Mouse (Mus musculus) heart, postnatal 0 days (tissue): Measurements from ENCODE around the gene Fn1. TPM values are rescaled to one million over a fixed set of nuclear protein-coding genes. Genes with fewer than 3 reads are reported as not detected.

Source experiments
- ATAC-seq: fragments of 200-750 bp; cut with Nextera tagmentation; 2 replicates; pipeline ENCODE4 v1.8.0; 2017; ENCODE audit warnings: low read depth, moderate number of reproducible peaks, moderate library complexity; ENCODE audit not compliant: insufficient read depth
- DNase-seq: peaks from one replicate; pipeline ENCODE4 v3.0.0-alpha.2; 2016; ENCODE audit warnings: low spot score
- H3K27ac ChIP-seq: fragments of 300-500 bp; sonication (generic); 2 replicates; pipeline ENCODE4 v1.5.1; 2014; ENCODE audit warnings: low read depth, mild to moderate bottlenecking
- H3K27me3 ChIP-seq: fragments of 300-500 bp; sonication (generic); 2 replicates; pipeline ENCODE4 v1.6.1; 2014; ENCODE audit warnings: low read length, mixed read lengths; ENCODE audit not compliant: control insufficient read depth, insufficient read depth
- H3K36me3 ChIP-seq: fragments of 300-500 bp; sonication (generic); replicated peaks from 2 replicates; pipeline ENCODE4 v1.6.1; 2014; ENCODE audit warnings: low read length, mixed read lengths; ENCODE audit not compliant: control insufficient read depth, insufficient read depth
- H3K4me1 ChIP-seq: fragments of 300-500 bp; sonication (generic); 2 replicates; pipeline ENCODE4 v1.6.1; 2014; ENCODE audit warnings: antibody characterized with exemption; ENCODE audit not compliant: control insufficient read depth, insufficient read depth
- H3K4me2 ChIP-seq: fragments of 300-500 bp; sonication (generic); 2 replicates; pipeline ENCODE4 v1.6.1; 2014; ENCODE audit warnings: low read depth, mild to moderate bottlenecking, low read length, moderate library complexity
- H3K4me3 ChIP-seq: fragments of 300-500 bp; sonication (generic); 2 replicates; pipeline ENCODE4 v1.5.1; 2014; ENCODE audit warnings: low read depth, low read length
- H3K9ac ChIP-seq: fragments of 300-500 bp; sonication (generic); replicated peaks from 2 replicates; pipeline ENCODE4 v1.6.1; 2014; ENCODE audit warnings: low read depth, low read length, mixed read lengths
- H3K9me3 ChIP-seq: fragments of 300-500 bp; sonication (generic); replicated peaks from 2 replicates; pipeline ENCODE4 v1.6.1; 2016; ENCODE audit warnings: low read length; ENCODE audit not compliant: control insufficient read depth
- CTCF ChIP-seq: IDR thresholded peaks from 2 replicates; pipeline ENCODE4 v1.5.1; 2016; ENCODE audit warnings: antibody characterized with exemption, control low read depth, low read depth
- EP300 ChIP-seq: IDR thresholded peaks from 2 replicates; pipeline ENCODE4 v1.6.1; 2016; ENCODE audit warnings: antibody characterized with exemption, low read depth
- WGBS: fragments of 180-500 bp; shearing (Covaris S2); extraction: QIAGEN DNeasy Blood & Tissue Kit; methylation state at CpG from one replicate; pipeline ENCODE4 v1.1.7; 2014; 5-methylcytosine and 5-hydroxymethylcytosine counted together
- polyA plus RNA-seq: library from polyadenylated mRNA; unstranded; fragments of >200 nt; fragmentation: Nextera tagmentation; extraction: Ambion mirVana; gene quantifications from 2 replicates; pipeline ENCODE4 v1.2.1, GENCODE M21; 2015
- total RNA-seq: library from RNA; depleted of rRNA; stranded (reverse); fragments of >200 nt; gene quantifications from 2 replicates; pipeline ENCODE4 v1.2.3, GENCODE M21; 2014; ENCODE audit warnings: low replicate concordance; rRNA removed

The Fn1 gene
- total and polyA plus RNA-seq, 2 experiments from 2014 or later = 84.2 to 234 TPM

DNA sequence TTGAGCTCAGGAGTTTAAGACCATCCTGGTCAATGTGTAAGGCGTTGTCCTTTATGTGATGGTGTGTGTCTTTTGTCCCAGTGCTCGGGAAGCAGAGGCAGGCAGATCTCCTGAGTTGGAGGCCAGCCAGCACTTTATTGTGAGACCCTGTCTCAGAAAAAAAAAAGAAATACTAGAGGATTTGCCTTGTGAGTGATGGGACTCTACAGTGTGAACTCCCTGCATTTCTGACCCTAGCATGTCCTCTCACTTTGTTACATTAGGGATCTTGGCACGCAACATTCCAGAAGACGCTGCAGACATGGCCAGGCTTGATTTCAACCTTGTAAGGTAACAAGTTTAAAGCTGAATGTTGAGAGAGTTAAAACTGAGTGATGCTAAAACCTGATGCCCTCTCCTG is 92.4 kb downstream of the Fn1 start:
- Histone ChIP-seq H3K4me2 (no peak overlapping the region), H3K27ac (no peak overlapping the region), H3K27me3 (no peaks in the 10 kb centered on the region), H3K9me3 (no peaks in the 10 kb centered on the region), H3K4me3 (no peak overlapping the region), H3K4me1 (peaks cover 14% of the 10 kb centered on the region; the same call in 1 of the 2 replicates), H3K9ac (no peak overlapping the region), H3K36me3 (peaks cover 51% of the 10 kb centered on the region)
- no peak for TF ChIP-seq EP300
- no peak for TF ChIP-seq CTCF
- DNase-seq (no peak), ATAC-seq (no peak)
- WGBS = 94% methylated on average over 4 of the region's 4 CpGs

DNA sequence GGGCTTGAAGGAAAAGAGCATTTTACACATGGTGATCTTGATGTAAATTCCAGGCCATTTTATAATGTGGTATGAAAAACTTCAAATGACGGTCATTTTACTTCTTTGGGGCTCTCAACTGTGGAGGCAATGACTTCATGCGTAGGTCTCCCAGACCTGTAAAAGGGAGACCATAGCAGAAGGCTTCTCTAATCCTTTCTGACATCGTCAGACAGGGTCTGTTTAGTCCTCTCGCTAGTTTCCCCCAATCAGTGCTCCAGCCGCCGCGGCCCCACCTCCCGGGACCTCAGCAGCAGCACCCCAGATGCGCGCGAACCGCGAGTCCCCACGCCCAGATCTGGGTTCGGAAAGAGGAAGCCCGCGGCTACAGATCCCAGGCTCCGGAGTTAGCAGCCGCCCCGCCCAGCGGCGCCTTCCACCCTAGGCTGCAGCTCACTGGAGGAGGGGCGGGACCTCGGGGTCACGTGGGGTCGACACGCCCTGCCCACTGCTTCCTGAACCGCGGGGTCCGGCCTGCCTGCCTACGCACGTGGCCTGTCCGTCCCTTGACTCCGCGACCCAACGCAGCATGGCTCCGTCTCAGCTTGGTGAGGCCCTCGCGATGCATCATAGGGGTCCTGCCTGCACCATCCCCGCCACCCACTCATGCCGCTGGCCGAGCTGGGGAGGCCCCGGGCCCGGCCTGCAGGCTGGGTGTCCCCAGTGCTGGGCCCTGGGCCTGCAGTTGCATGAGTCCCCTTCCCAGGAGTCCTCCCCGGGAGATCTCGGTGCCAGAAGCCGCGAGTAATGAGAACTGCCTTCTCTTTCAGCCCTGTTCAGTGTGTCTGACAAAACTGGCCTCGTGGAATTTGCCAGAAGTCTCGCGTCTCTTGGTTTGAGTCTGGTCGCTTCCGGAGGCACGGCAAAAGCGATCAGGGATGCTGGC is 96.0 kb downstream of the Fn1 start, which contains the start of gene Atic:
Gene Atic, plus strand, starts transcription at position 463 of the 925 bp plus-strand sequence.
- Histone ChIP-seq H3K9me3 (no peaks in the 10 kb centered on the region), H3K4me2 (peak within 1 kb of the TSS; percentile 92), H3K4me1 (peaks cover 14% of the 10 kb centered on the region; the same call in 1 of the 2 replicates), H3K27me3 (no peaks in the 10 kb centered on the region), H3K4me3 (peak within 1 kb of the TSS; percentile 65), H3K27ac (peak within 1 kb of the TSS; percentile 81), H3K36me3 (peaks cover 25% of the 10 kb centered on the region), H3K9ac (peak within 1 kb of the TSS; percentile 76)
- under 1% methylated on average over 55 of the region's 55 CpGs for WGBS
- TF ChIP-seq CTCF (no peak), EP300 (no peak)
- DNase-seq (peak; percentile 92), ATAC-seq (peak; percentile 100)

DNA sequence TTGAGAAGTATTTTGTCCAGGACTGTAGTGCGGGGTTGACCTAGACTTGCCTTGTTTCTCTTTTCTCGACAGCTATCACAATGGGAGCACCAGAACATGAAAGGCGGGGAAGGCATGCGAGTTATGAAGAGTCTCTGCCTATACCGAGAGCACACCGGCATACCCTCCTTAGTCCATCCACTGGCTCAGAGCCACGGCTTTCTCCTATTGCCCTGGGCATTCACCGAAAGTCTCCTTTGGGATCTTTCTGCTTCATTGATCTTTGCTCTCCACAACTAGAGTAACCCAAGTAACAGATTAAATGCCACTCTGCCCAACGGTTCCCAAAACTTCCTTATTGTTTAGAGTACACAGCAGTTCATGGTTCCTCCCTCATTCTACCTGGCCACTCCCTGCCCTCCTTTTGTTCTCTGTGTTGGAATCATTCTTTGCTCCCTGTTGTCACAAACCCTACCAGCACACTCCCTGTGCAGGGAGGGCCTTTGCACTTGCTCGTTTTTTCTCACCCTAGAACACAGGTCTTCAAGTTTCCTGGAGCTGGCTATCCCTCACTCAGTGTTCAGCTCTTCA is 102.3 kb downstream of the Fn1 start:
- Histone ChIP-seq H3K9me3 (no peaks in the 10 kb centered on the region), H3K27me3 (no peaks in the 10 kb centered on the region), H3K4me3 (no peak overlapping the region), H3K4me2 (no peak overlapping the region), H3K36me3 (no peaks in the 10 kb centered on the region), H3K27ac (no peak overlapping the region), H3K9ac (no peak overlapping the region), H3K4me1 (no peaks in the 10 kb centered on the region)
- DNase-seq (no peak), ATAC-seq (no peak)
- no peak for TF ChIP-seq EP300
- TF ChIP-seq CTCF = no peak
- 58% methylated on average over 10 of the region's 10 CpGs for WGBS

DNA sequence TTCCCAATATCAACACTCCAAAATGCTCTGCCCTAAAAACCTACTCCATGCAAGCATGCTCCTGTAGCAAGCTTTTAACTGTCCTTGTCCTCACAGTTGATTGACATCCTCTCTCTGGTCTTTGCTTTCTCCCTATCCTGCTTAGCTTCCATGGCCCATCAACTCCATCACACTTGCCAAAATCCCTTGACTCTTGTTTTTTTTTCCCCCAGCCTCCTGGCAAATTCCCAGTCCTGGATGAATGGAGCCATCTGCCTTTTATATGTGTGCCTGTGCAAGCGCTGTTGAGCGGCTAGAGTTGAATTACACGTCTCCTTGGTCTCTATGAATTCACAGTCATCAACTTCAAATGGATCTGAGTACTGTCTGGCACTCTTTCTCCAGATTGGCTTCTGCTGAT is 112.6 kb downstream of the Fn1 start:
- H3K9ac ChIP-seq = no peak overlapping the region
- no peak overlapping the region for H3K4me3 ChIP-seq
- no peaks in the 10 kb centered on the region for H3K4me1 ChIP-seq
- no peaks in the 10 kb centered on the region for H3K36me3 ChIP-seq
- no peak overlapping the region for H3K4me2 ChIP-seq
- DNase-seq (no peak), ATAC-seq (no peak)
- H3K27ac ChIP-seq = no peak overlapping the region
- TF ChIP-seq CTCF = no peak
- no peak for TF ChIP-seq EP300
- 71% methylated on average over 3 of the region's 3 CpGs for WGBS
- no peaks in the 10 kb centered on the region for H3K27me3 ChIP-seq
- H3K9me3 ChIP-seq = no peaks in the 10 kb centered on the region

DNA sequence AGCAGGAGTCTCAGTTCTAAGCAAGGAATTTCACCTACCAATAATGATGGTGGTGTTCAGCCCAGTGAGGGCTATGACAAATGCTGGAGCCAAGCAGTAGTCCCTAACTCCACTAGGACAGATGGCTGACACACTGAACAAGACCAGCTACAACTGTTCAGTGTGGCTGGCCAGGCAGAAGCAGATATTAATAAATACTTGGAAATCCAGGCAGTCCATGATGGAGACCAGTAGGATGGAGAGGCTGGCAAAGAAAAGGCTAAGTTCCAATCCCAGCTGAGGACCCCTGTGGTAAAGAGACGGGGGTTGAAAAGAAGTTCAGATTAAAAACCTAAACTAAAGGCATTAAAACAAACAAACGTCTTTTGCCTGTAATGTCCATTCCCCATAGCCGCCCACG is 113.4 kb downstream of the Fn1 start:
- WGBS = 79% methylated on average over 4 of the region's 4 CpGs
- H3K4me3 ChIP-seq = no peak overlapping the region
- DNase-seq (no peak), ATAC-seq (no peak)
- no peak overlapping the region for H3K9ac ChIP-seq
- TF ChIP-seq CTCF (no peak), EP300 (no peak)
- no peak overlapping the region for H3K4me2 ChIP-seq
- H3K9me3 ChIP-seq = no peaks in the 10 kb centered on the region
- no peaks in the 10 kb centered on the region for H3K36me3 ChIP-seq
- H3K27me3 ChIP-seq = no peaks in the 10 kb centered on the region
- no peak overlapping the region for H3K27ac ChIP-seq
- no peaks in the 10 kb centered on the region for H3K4me1 ChIP-seq

Other genes starting within 250 kb of the Fn1 start
- gene Abca12, start 238.3 kb downstream of the Fn1 start, total RNA-seq = 0.08 and 0.57 TPM in 2 replicates
- 0.10 and 0.14 TPM in 2 replicates for gene Abca12, start 238.3 kb downstream of the Fn1 start, polyA plus RNA-seq
- gene Atic, start 96.0 kb downstream of the Fn1 start, total RNA-seq = 29.5 and 48.2 TPM in 2 replicates
- gene Atic, start 96.0 kb downstream of the Fn1 start, polyA plus RNA-seq = 19.8 and 23.3 TPM in 2 replicates